Mouse (Mus musculus): ENCODE results near the gene Coro1a. TPM values are rescaled to one million over a fixed set of nuclear protein-coding genes. Genes with fewer than 3 reads are reported as not detected.
A peak's percentile ranks its signal among the peaks of the same experiment; 100 is the strongest.

The Coro1a gene
- polyA plus RNA-seq, 1 experiment from 2014 or later: 42.4 TPM

GRCm38 (mm10) chr7:126665269-126665668, 42.3 kb downstream of the Coro1a start:
- no peaks in the 10 kb centered on the region for H3K9me3 ChIP-seq (ENCODE audit: control insufficient read depth, low read length)
- H3K27me3 ChIP-seq (ENCODE audit: control insufficient read depth, insufficient read depth, low read depth, low read length): no peaks in the 10 kb centered on the region
- no peak overlapping the region for H3K9ac ChIP-seq (ENCODE audit: low read length)
- no peaks in the 10 kb centered on the region; the same call in none of the 2 replicates for H3K4me1 ChIP-seq (replicated peaks; ENCODE audit: control insufficient read depth, insufficient read depth, low read length)
- no peak overlapping the region for H3K4me3 ChIP-seq (ENCODE audit: low read length)
- peaks cover 11% of the 10 kb centered on the region for H3K36me3 ChIP-seq (ENCODE audit: control insufficient read depth, insufficient read depth, low read length)
- ATAC-seq (ENCODE audit: low read depth): no peak
- WGBS: 92% methylated on average over 3 of the region's 3 CpGs
- no peak overlapping the region for H3K4me2 ChIP-seq (ENCODE audit: low read depth, low read length)
- H3K27ac ChIP-seq (ENCODE audit: low read length): no peak overlapping the region

GRCm38 (mm10) chr7:126663646-126664045, 43.9 kb downstream of the Coro1a start:
- H3K4me3 ChIP-seq (ENCODE audit: low read length): no peak overlapping the region
- H3K9ac ChIP-seq (ENCODE audit: low read length): no peak overlapping the region
- peak; percentile 77 for ATAC-seq (ENCODE audit: low read depth)
- WGBS: 45% methylated on average over 8 of the region's 8 CpGs
- H3K36me3 ChIP-seq (ENCODE audit: control insufficient read depth, insufficient read depth, low read length): peaks cover 9% of the 10 kb centered on the region
- no peak overlapping the region for H3K4me2 ChIP-seq (ENCODE audit: low read depth, low read length)
- no peaks in the 10 kb centered on the region for H3K27me3 ChIP-seq (ENCODE audit: control insufficient read depth, insufficient read depth, low read depth, low read length)
- no peaks in the 10 kb centered on the region; the same call in none of the 2 replicates for H3K4me1 ChIP-seq (replicated peaks; ENCODE audit: control insufficient read depth, insufficient read depth, low read length)
- peak overlapping the region; percentile 19 for H3K27ac ChIP-seq (ENCODE audit: low read length)
- H3K9me3 ChIP-seq (ENCODE audit: control insufficient read depth, low read length): no peaks in the 10 kb centered on the region

DNA sequence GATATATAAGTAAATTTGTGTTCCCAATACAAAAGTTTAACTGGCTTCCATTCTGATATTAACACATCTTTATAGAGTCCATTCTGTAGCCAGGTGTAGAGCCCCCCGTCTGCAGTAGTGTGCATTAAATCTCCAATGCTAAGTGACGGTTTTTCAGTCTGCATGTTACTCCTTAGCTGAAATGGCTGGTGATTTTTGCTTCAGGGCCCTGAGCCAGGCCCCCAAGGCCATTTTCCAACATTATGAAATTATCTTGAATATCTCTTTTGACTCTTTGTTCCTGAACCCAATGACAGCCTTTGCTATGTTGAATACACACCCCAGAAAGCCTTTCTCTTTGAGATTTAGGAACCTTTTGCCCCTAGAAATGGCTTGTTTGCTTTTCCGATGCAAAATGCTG, 47.8 kb downstream of the Coro1a start:
- Histone ChIP-seq H3K36me3 (ENCODE audit: control insufficient read depth, insufficient read depth, low read length) (peaks cover under 1% of the 10 kb centered on the region), H3K9me3 (ENCODE audit: control insufficient read depth, low read length) (no peaks in the 10 kb centered on the region)

DNA sequence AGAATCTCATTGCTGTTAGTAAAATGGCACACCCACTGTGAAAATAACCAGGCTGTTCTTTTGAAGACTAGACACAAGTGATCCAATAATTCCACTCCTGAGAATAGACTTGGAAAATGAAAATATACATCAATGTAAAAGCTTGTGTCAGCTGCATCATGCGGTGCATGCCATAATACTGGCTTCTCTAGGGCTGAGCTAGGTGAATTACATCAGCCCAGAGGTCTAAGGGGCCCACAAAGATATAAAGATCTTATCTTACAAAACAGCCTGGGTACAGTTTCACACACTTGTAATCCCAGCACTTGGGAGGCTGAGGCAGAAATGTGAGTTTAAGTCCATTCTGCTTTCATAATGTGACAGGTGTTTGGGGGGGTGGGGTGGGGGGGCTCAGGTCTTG, 50.1 kb downstream of the Coro1a start:
- Histone ChIP-seq H3K9me3 (ENCODE audit: control insufficient read depth, low read length) (no peaks in the 10 kb centered on the region), H3K4me1 (replicated peaks; ENCODE audit: control insufficient read depth, insufficient read depth, low read length) (no peaks in the 10 kb centered on the region), H3K9ac (ENCODE audit: low read length) (no peak overlapping the region), H3K27ac (ENCODE audit: low read length) (no peak overlapping the region), H3K4me3 (ENCODE audit: low read length) (no peak overlapping the region), H3K27me3 (ENCODE audit: control insufficient read depth, insufficient read depth, low read depth, low read length) (no peaks in the 10 kb centered on the region), H3K4me2 (ENCODE audit: low read depth, low read length) (no peak overlapping the region), H3K36me3 (ENCODE audit: control insufficient read depth, insufficient read depth, low read length) (no peaks in the 10 kb centered on the region; the same call in 1 of the 2 replicates)
- 89% methylated on average over 1 of the region's 1 CpGs for WGBS
- ATAC-seq (ENCODE audit: low read depth): no peak

More for the DNA sequence above, 47.8 kb downstream of the Coro1a start:
- 86% methylated on average over 3 of the region's 3 CpGs for WGBS
- Histone ChIP-seq H3K27ac (ENCODE audit: low read length) (no peak overlapping the region), H3K4me2 (ENCODE audit: low read depth, low read length) (no peak overlapping the region), H3K4me3 (ENCODE audit: low read length) (no peak overlapping the region), H3K4me1 (replicated peaks; ENCODE audit: control insufficient read depth, insufficient read depth, low read length) (no peaks in the 10 kb centered on the region; the same call in none of the 2 replicates), H3K27me3 (ENCODE audit: control insufficient read depth, insufficient read depth, low read depth, low read length) (no peaks in the 10 kb centered on the region), H3K9ac (ENCODE audit: low read length) (no peak overlapping the region)
- no peak for ATAC-seq (ENCODE audit: low read depth)

DNA sequence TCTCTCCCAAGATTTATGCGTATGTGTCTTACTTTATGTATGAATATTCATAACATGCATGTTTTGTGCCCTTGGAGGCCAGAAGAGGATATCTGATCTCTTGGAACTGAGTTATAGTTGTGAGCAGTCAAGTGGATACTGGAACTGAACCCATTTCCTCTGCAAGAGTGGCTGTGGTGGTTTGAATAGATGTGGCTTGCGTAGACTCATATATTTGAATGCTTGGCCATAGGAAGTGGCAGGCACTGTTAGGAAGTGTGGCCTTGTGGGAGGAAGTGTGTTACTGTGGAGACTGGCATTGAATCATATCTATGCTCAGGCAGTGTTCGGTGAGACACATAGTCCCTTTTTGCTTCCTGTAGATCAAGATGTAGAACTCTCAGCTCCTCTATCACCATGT, 51.9 kb downstream of the Coro1a start:
- no peak overlapping the region for H3K27ac ChIP-seq (ENCODE audit: low read length)
- H3K27me3 ChIP-seq (ENCODE audit: control insufficient read depth, insufficient read depth, low read depth, low read length): no peaks in the 10 kb centered on the region
- no peak for ATAC-seq (ENCODE audit: low read depth)
- no peaks in the 10 kb centered on the region for H3K4me1 ChIP-seq (replicated peaks; ENCODE audit: control insufficient read depth, insufficient read depth, low read length)
- no peak overlapping the region for H3K4me3 ChIP-seq (ENCODE audit: low read length)
- no peak overlapping the region for H3K4me2 ChIP-seq (ENCODE audit: low read depth, low read length)
- H3K9ac ChIP-seq (ENCODE audit: low read length): no peak overlapping the region
- H3K36me3 ChIP-seq (ENCODE audit: control insufficient read depth, insufficient read depth, low read length): no peaks in the 10 kb centered on the region
- WGBS: 82% methylated on average over 3 of the region's 3 CpGs
- H3K9me3 ChIP-seq (ENCODE audit: control insufficient read depth, low read length): no peaks in the 10 kb centered on the region

DNA sequence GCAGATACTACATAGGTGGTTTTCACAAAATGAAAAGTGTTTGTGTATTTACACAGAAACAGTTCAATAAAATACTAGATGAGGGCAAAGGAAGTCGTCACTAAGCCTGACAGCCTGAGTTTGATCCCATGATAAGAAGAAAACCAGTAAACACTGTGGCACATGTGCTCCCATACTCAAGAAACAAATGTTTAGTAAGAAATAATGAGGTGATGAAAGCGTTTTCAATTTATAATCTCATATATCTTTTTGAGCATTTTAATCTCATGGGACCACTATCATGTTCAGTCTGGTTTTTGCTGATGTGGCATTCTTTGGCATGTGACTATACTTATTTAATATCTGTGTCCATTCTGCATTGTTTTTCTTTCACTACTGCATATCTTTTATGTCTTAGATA, 53.6 kb downstream of the Coro1a start:
- H3K36me3 ChIP-seq (ENCODE audit: control insufficient read depth, insufficient read depth, low read length): no peaks in the 10 kb centered on the region
- WGBS: 66% methylated on average over 2 of the region's 2 CpGs
- ATAC-seq (ENCODE audit: low read depth): no peak
- H3K4me3 ChIP-seq (ENCODE audit: low read length): no peak overlapping the region
- no peak overlapping the region for H3K9ac ChIP-seq (ENCODE audit: low read length)
- H3K4me1 ChIP-seq (replicated peaks; ENCODE audit: control insufficient read depth, insufficient read depth, low read length): peaks cover 2% of the 10 kb centered on the region
- H3K9me3 ChIP-seq (ENCODE audit: control insufficient read depth, low read length): no peaks in the 10 kb centered on the region
- H3K4me2 ChIP-seq (ENCODE audit: low read depth, low read length): no peak overlapping the region
- no peak overlapping the region for H3K27ac ChIP-seq (ENCODE audit: low read length)
- H3K27me3 ChIP-seq (ENCODE audit: control insufficient read depth, insufficient read depth, low read depth, low read length): no peaks in the 10 kb centered on the region

GRCm38 (mm10) chr7:126650852-126651251, 56.7 kb downstream of the Coro1a start:
- no peak for ATAC-seq (ENCODE audit: low read depth)
- Histone ChIP-seq H3K4me3 (ENCODE audit: low read length) (no peak overlapping the region), H3K27ac (ENCODE audit: low read length) (no peak overlapping the region), H3K36me3 (ENCODE audit: control insufficient read depth, insufficient read depth, low read length) (no peaks in the 10 kb centered on the region), H3K4me2 (ENCODE audit: low read depth, low read length) (no peak overlapping the region), H3K4me1 (replicated peaks; ENCODE audit: control insufficient read depth, insufficient read depth, low read length) (peaks cover 2% of the 10 kb centered on the region), H3K9ac (ENCODE audit: low read length) (no peak overlapping the region), H3K9me3 (ENCODE audit: control insufficient read depth, low read length) (no peaks in the 10 kb centered on the region), H3K27me3 (ENCODE audit: control insufficient read depth, insufficient read depth, low read depth, low read length) (no peaks in the 10 kb centered on the region)
- 31% methylated on average over 2 of the region's 2 CpGs for WGBS

Other genes with a start within 250 kb of the Coro1a start
- 5.1 and 33.6 TPM in 2 replicates for gene Atp2a1, start 244.7 kb downstream of the Coro1a start, polyA plus RNA-seq (2015; fragmentation: Nextera tagmentation; extraction: Ambion mirVana)
- 47.2 and 48.5 TPM in 2 replicates for gene Sh2b1, start 232.4 kb downstream of the Coro1a start, polyA plus RNA-seq (2015; fragmentation: Nextera tagmentation; extraction: Ambion mirVana)
- gene Tufm, start 220.4 kb downstream of the Coro1a start, polyA plus RNA-seq (2015; fragmentation: Nextera tagmentation; extraction: Ambion mirVana): 106 and 112 TPM in 2 replicates
- gene Atxn2l, start 204.3 kb downstream of the Coro1a start, polyA plus RNA-seq (2015; fragmentation: Nextera tagmentation; extraction: Ambion mirVana): 36.0 and 38.5 TPM in 2 replicates
- gene Eif3c, start 141.4 kb downstream of the Coro1a start, polyA plus RNA-seq (2015; fragmentation: Nextera tagmentation; extraction: Ambion mirVana): 181 and 187 TPM in 2 replicates
- 1.6 and 2.3 TPM in 2 replicates for gene Apobr, start 122.8 kb downstream of the Coro1a start, polyA plus RNA-seq (2015; fragmentation: Nextera tagmentation; extraction: Ambion mirVana)
- 31.2 and 31.7 TPM in 2 replicates for gene Cln3, start 122.0 kb downstream of the Coro1a start, polyA plus RNA-seq (2015; fragmentation: Nextera tagmentation; extraction: Ambion mirVana)
- gene Il27, start 112.8 kb downstream of the Coro1a start, polyA plus RNA-seq (2015; fragmentation: Nextera tagmentation; extraction: Ambion mirVana): not detected in 2 replicates
- 34.2 and 53.9 TPM in 2 replicates for gene Nupr1, start 76.9 kb downstream of the Coro1a start, polyA plus RNA-seq (2015; fragmentation: Nextera tagmentation; extraction: Ambion mirVana)
- gene Sgf29, start 58.5 kb downstream of the Coro1a start, polyA plus RNA-seq (2015; fragmentation: Nextera tagmentation; extraction: Ambion mirVana): 42.9 and 47.3 TPM in 2 replicates
- 12.3 and 21.1 TPM in 2 replicates for gene Sult1a1, start 31.4 kb downstream of the Coro1a start, polyA plus RNA-seq (2015; fragmentation: Nextera tagmentation; extraction: Ambion mirVana)
- gene Bola2, start 12.4 kb downstream of the Coro1a start, polyA plus RNA-seq (2015; fragmentation: Nextera tagmentation; extraction: Ambion mirVana): 102 and 108 TPM in 2 replicates
- 11.1 and 11.9 TPM in 2 replicates for gene Slx1b, start 12.0 kb downstream of the Coro1a start, polyA plus RNA-seq (2015; fragmentation: Nextera tagmentation; extraction: Ambion mirVana)
- gene Mapk3, start 51.8 kb upstream of the Coro1a start, polyA plus RNA-seq (2015; fragmentation: Nextera tagmentation; extraction: Ambion mirVana): 138 and 139 TPM in 2 replicates
- gene Gdpd3, start 58.5 kb upstream of the Coro1a start, polyA plus RNA-seq (2015; fragmentation: Nextera tagmentation; extraction: Ambion mirVana): 2.9 and 4.2 TPM in 2 replicates
- gene Ypel3, start 69.2 kb upstream of the Coro1a start, polyA plus RNA-seq (2015; fragmentation: Nextera tagmentation; extraction: Ambion mirVana): 111 and 123 TPM in 2 replicates
- 0.25 and 0.68 TPM in 2 replicates for gene Tbx6, start 73.7 kb upstream of the Coro1a start, polyA plus RNA-seq (2015; fragmentation: Nextera tagmentation; extraction: Ambion mirVana)
- gene Ppp4c, start 84.7 kb upstream of the Coro1a start, polyA plus RNA-seq (2015; fragmentation: Nextera tagmentation; extraction: Ambion mirVana): 232 and 243 TPM in 2 replicates
- 0.36 and 0.38 TPM in 2 replicates for gene Fam57b, start 89.9 kb upstream of the Coro1a start, polyA plus RNA-seq (2015; fragmentation: Nextera tagmentation; extraction: Ambion mirVana)
- not detected in 2 replicates for gene 4930451I11Rik, start 123.9 kb upstream of the Coro1a start, polyA plus RNA-seq (2015; fragmentation: Nextera tagmentation; extraction: Ambion mirVana)
- gene Doc2a, start 139.6 kb upstream of the Coro1a start, polyA plus RNA-seq (2015; fragmentation: Nextera tagmentation; extraction: Ambion mirVana): 0.49 and 0.63 TPM in 2 replicates
- gene Hirip3, start 154.2 kb upstream of the Coro1a start, polyA plus RNA-seq (2015; fragmentation: Nextera tagmentation; extraction: Ambion mirVana): 30.3 and 32.3 TPM in 2 replicates
- 76.5 and 89.3 TPM in 2 replicates for gene Ino80e, start 154.6 kb upstream of the Coro1a start, polyA plus RNA-seq (2015; fragmentation: Nextera tagmentation; extraction: Ambion mirVana)
- gene Taok2, start 176.9 kb upstream of the Coro1a start, polyA plus RNA-seq (2015; fragmentation: Nextera tagmentation; extraction: Ambion mirVana): 55.8 and 58.3 TPM in 2 replicates
- 28.4 and 30.8 TPM in 2 replicates for gene Tmem219, start 215.1 kb upstream of the Coro1a start, polyA plus RNA-seq (2015; fragmentation: Nextera tagmentation; extraction: Ambion mirVana)
- 11.7 and 12.3 TPM in 2 replicates for gene Kctd13, start 221.1 kb upstream of the Coro1a start, polyA plus RNA-seq (2015; fragmentation: Nextera tagmentation; extraction: Ambion mirVana)
- 0.14 and 0.20 TPM in 2 replicates for gene Asphd1, start 241.8 kb upstream of the Coro1a start, polyA plus RNA-seq (2015; fragmentation: Nextera tagmentation; extraction: Ambion mirVana)
- gene Sez6l2, start 242.8 kb upstream of the Coro1a start, polyA plus RNA-seq (2015; fragmentation: Nextera tagmentation; extraction: Ambion mirVana): 0.36 and 0.63 TPM in 2 replicates

Data from lung, embryonic 16.5 days (tissue).